Mouse (Mus musculus): ENCODE results near the gene Mslnl. TPM values are rescaled to one million over a fixed set of nuclear protein-coding genes. Genes with fewer than 3 reads are reported as not detected.
"Not testable (repeated sequence)": the region's sequence is repeated elsewhere in the genome, so short reads cannot be mapped to it uniquely, and the experiment has no call there.

Mslnl gene
- polyA plus RNA-seq, 1 experiment = 0.77 TPM

GRCm38 (mm10) chr17:25735246-25735645 is 596 bp upstream of the Mslnl start:
- Histone ChIP-seq H3K27ac (ENCODE audit: insufficient read depth, low read length) (no peak overlapping the region), H3K4me1 (ENCODE audit: control insufficient read depth, insufficient read depth, low read length) (no peaks in the 10 kb centered on the region), H3K4me3 (ENCODE audit: insufficient read depth, low read length) (no peak overlapping the region)
- TF ChIP-seq CTCF (IDR thresholded peaks at IDR 0.05; ENCODE audit: extremely low read depth, insufficient read depth, low read length) = no peak
- TF ChIP-seq POLR2A (IDR thresholded peaks at IDR 0.05; ENCODE audit: extremely low read depth, insufficient read depth, low read length) = no peak

- TF ChIP-seq POLR2A (IDR thresholded peaks at IDR 0.05; ENCODE audit: extremely low read depth, insufficient read depth, low read length) (no peak), CTCF (IDR thresholded peaks at IDR 0.05; ENCODE audit: extremely low read depth, insufficient read depth, low read length) (no peak)
- Histone ChIP-seq H3K4me1 (ENCODE audit: control insufficient read depth, insufficient read depth, low read length) (no peaks in the 10 kb centered on the region), H3K27ac (ENCODE audit: insufficient read depth, low read length) (no peak overlapping the region), H3K4me3 (ENCODE audit: insufficient read depth, low read length) (no peak overlapping the region)
Measured at GRCm38 (mm10) chr17:25738861-25739260, 3.0 kb downstream of the Mslnl start.

- not testable (repeated sequence) for H3K4me1 ChIP-seq (ENCODE audit: control insufficient read depth, insufficient read depth, low read length); H3K27ac ChIP-seq (ENCODE audit: insufficient read depth, low read length); H3K4me3 ChIP-seq (ENCODE audit: insufficient read depth, low read length)
Measured at GRCm38 (mm10) chr17:25741471-25741870, 5.6 kb downstream of the Mslnl start.

GRCm38 (mm10) chr17:25743831-25744230 is 8.0 kb downstream of the Mslnl start:
- H3K4me3 ChIP-seq (ENCODE audit: insufficient read depth, low read length) = no peak overlapping the region
- TF ChIP-seq CTCF (IDR thresholded peaks at IDR 0.05; ENCODE audit: extremely low read depth, insufficient read depth, low read length) (no peak), POLR2A (IDR thresholded peaks at IDR 0.05; ENCODE audit: extremely low read depth, insufficient read depth, low read length) (no peak)
- no peak overlapping the region for H3K27ac ChIP-seq (ENCODE audit: insufficient read depth, low read length)

GRCm38 (mm10) chr17:25744311-25744710 is 8.5 kb downstream of the Mslnl start:
- H3K27ac ChIP-seq (ENCODE audit: insufficient read depth, low read length) = no peak overlapping the region
- TF ChIP-seq POLR2A (IDR thresholded peaks at IDR 0.05; ENCODE audit: extremely low read depth, insufficient read depth, low read length) (no peak), CTCF (IDR thresholded peaks at IDR 0.05; ENCODE audit: extremely low read depth, insufficient read depth, low read length) (no peak)
- H3K4me3 ChIP-seq (ENCODE audit: insufficient read depth, low read length) = no peak overlapping the region
- no peaks in the 10 kb centered on the region for H3K4me1 ChIP-seq (ENCODE audit: control insufficient read depth, insufficient read depth, low read length)

More at GRCm38 (mm10) chr17:25743831-25744230, 8.0 kb downstream of the Mslnl start:
- no peaks in the 10 kb centered on the region for H3K4me1 ChIP-seq (ENCODE audit: control insufficient read depth, insufficient read depth, low read length)

- H3K27ac ChIP-seq (ENCODE audit: insufficient read depth, low read length) = no peak overlapping the region
- TF ChIP-seq POLR2A (IDR thresholded peaks at IDR 0.05; ENCODE audit: extremely low read depth, insufficient read depth, low read length) (no peak), CTCF (IDR thresholded peaks at IDR 0.05; ENCODE audit: extremely low read depth, insufficient read depth, low read length) (no peak)
- no peaks in the 10 kb centered on the region for H3K4me1 ChIP-seq (ENCODE audit: control insufficient read depth, insufficient read depth, low read length)
- no peak overlapping the region for H3K4me3 ChIP-seq (ENCODE audit: insufficient read depth, low read length)
Measured at GRCm38 (mm10) chr17:25748238-25748637, 12.4 kb downstream of the Mslnl start.

- TF ChIP-seq CTCF (IDR thresholded peaks at IDR 0.05; ENCODE audit: extremely low read depth, insufficient read depth, low read length) (no peak), POLR2A (IDR thresholded peaks at IDR 0.05; ENCODE audit: extremely low read depth, insufficient read depth, low read length) (no peak)
- Histone ChIP-seq H3K4me1 (ENCODE audit: control insufficient read depth, insufficient read depth, low read length) (no peaks in the 10 kb centered on the region), H3K27ac (ENCODE audit: insufficient read depth, low read length) (no peak overlapping the region), H3K4me3 (ENCODE audit: insufficient read depth, low read length) (no peak overlapping the region)
Measured at GRCm38 (mm10) chr17:25749314-25749713, 13.5 kb downstream of the Mslnl start.

GRCm38 (mm10) chr17:25751446-25751845 is 15.6 kb downstream of the Mslnl start:
- Histone ChIP-seq H3K4me1 (ENCODE audit: control insufficient read depth, insufficient read depth, low read length) (no peaks in the 10 kb centered on the region), H3K4me3 (ENCODE audit: insufficient read depth, low read length) (no peak overlapping the region), H3K27ac (ENCODE audit: insufficient read depth, low read length) (no peak overlapping the region)
- TF ChIP-seq CTCF (IDR thresholded peaks at IDR 0.05; ENCODE audit: extremely low read depth, insufficient read depth, low read length) (no peak), POLR2A (IDR thresholded peaks at IDR 0.05; ENCODE audit: extremely low read depth, insufficient read depth, low read length) (no peak)

DNA sequence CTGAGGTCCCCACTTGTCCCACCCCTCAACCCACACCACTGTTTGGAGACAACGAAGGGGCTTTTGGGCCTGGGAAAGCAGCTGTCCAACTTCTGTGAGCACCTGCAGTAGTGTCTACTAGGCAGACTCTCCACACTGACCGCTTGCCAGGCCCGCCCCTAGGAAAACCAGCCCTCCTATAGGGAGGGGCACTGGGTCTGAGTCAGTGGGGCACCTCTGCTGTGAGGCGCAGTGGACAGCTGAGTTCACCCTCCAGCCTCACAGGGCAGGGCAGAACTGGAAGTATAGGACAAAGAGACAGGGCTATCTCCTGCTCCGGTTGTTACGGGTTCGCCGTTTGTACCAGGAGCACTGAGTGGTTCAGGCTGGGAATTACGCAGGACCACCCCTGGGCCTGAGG is 18.4 kb downstream of the Mslnl start, which contains the start of gene Msln:
Msln (minus strand) TSS at position 138 of the 400 bp plus-strand sequence.
- Histone ChIP-seq H3K27ac (ENCODE audit: insufficient read depth, low read length) (no peak within 1 kb of the TSS), H3K4me3 (ENCODE audit: insufficient read depth, low read length) (no peak within 1 kb of the TSS), H3K4me1 (ENCODE audit: control insufficient read depth, insufficient read depth, low read length) (no peaks in the 10 kb centered on the region)
- TF ChIP-seq POLR2A (IDR thresholded peaks at IDR 0.05; ENCODE audit: extremely low read depth, insufficient read depth, low read length) (no peak), CTCF (IDR thresholded peaks at IDR 0.05; ENCODE audit: extremely low read depth, insufficient read depth, low read length) (no peak)

GRCm38 (mm10) chr17:25755086-25755485 is 19.2 kb downstream of the Mslnl start:
- no peak overlapping the region for H3K27ac ChIP-seq (ENCODE audit: insufficient read depth, low read length)
- no peak for TF ChIP-seq CTCF (IDR thresholded peaks at IDR 0.05; ENCODE audit: extremely low read depth, insufficient read depth, low read length)
- TF ChIP-seq POLR2A (IDR thresholded peaks at IDR 0.05; ENCODE audit: extremely low read depth, insufficient read depth, low read length) = no peak

More at GRCm38 (mm10) chr17:25755086-25755485, 19.2 kb downstream of the Mslnl start:
- Histone ChIP-seq H3K4me1 (ENCODE audit: control insufficient read depth, insufficient read depth, low read length) (peaks cover 2% of the 10 kb centered on the region), H3K4me3 (ENCODE audit: insufficient read depth, low read length) (no peak overlapping the region)

Measured in cortical plate, adult 2 months (tissue).